Mouse (Mus musculus): Measurements from ENCODE around the gene Ccdc28a.

Ccdc28a gene

GRCm38 (mm10) chr10:18234560-18235401 is at the start of gene Ccdc28a:
TSS of gene Ccdc28a (minus strand) at chr10:18234998.
- DNase-seq (ENCODE audit: low spot score), result peak; percentile 68

GRCm38 (mm10) chr10:18283991-18284390 is 49.2 kb upstream of the Ccdc28a start:
- no peak for DNase-seq (ENCODE audit: low spot score)

- DNase-seq (ENCODE audit: low spot score), result no peak
Measured at GRCm38 (mm10) chr10:18276090-18276734, 41.4 kb upstream of the Ccdc28a start.

GRCm38 (mm10) chr10:18251345-18251744 is 16.5 kb upstream of the Ccdc28a start:
- no peak for DNase-seq (ENCODE audit: low spot score)

GRCm38 (mm10) chr10:18243614-18244013 is 8.8 kb upstream of the Ccdc28a start:
- DNase-seq (ENCODE audit: low spot score), result no peak

- DNase-seq (ENCODE audit: low spot score), result no peak
Measured at GRCm38 (mm10) chr10:18237191-18237590, 2.4 kb upstream of the Ccdc28a start.

GRCm38 (mm10) chr10:18236328-18236927 is 1.6 kb upstream of the Ccdc28a start:
- DNase-seq (ENCODE audit: low spot score), result no peak

- no peak for DNase-seq (ENCODE audit: low spot score)
Measured at GRCm38 (mm10) chr10:18235402-18235747, 577 bp upstream of the Ccdc28a start.

- no peak for DNase-seq (ENCODE audit: low spot score)
Measured at GRCm38 (mm10) chr10:18233891-18234290, 907 bp downstream of the Ccdc28a start.

GRCm38 (mm10) chr10:18224386-18224785 is 10.4 kb downstream of the Ccdc28a start:
- no peak for DNase-seq (ENCODE audit: low spot score)

GRCm38 (mm10) chr10:18219351-18219750 is 15.4 kb downstream of the Ccdc28a start:
- no peak for DNase-seq (ENCODE audit: low spot score)

- no peak for DNase-seq (ENCODE audit: low spot score)
Measured at GRCm38 (mm10) chr10:18214124-18214523, 20.7 kb downstream of the Ccdc28a start.

- DNase-seq (ENCODE audit: low spot score), result no peak
Measured at GRCm38 (mm10) chr10:18213373-18213772, 21.4 kb downstream of the Ccdc28a start.

GRCm38 (mm10) chr10:18210726-18211125 is 24.1 kb downstream of the Ccdc28a start, which contains the start of gene Ect2l:
TSS of gene Ect2l (minus strand) at chr10:18210890.
- DNase-seq (ENCODE audit: low spot score), result no peak

GRCm38 (mm10) chr10:18210119-18210518 is 24.7 kb downstream of the Ccdc28a start:
- DNase-seq (ENCODE audit: low spot score), result no peak

- DNase-seq (ENCODE audit: low spot score), result no peak
Measured at GRCm38 (mm10) chr10:18204067-18204466, 30.7 kb downstream of the Ccdc28a start.

- DNase-seq (ENCODE audit: low spot score), result no peak
Measured at GRCm38 (mm10) chr10:18202401-18202800, 32.4 kb downstream of the Ccdc28a start.

GRCm38 (mm10) chr10:18200656-18201055 is 34.1 kb downstream of the Ccdc28a start:
- no peak for DNase-seq (ENCODE audit: low spot score)

GRCm38 (mm10) chr10:18199919-18200318 is 34.9 kb downstream of the Ccdc28a start:
- DNase-seq (ENCODE audit: low spot score), result no peak

GRCm38 (mm10) chr10:18198286-18199015 is 36.3 kb downstream of the Ccdc28a start:
- DNase-seq (ENCODE audit: low spot score), result no peak

GRCm38 (mm10) chr10:18197206-18197979 is 37.4 kb downstream of the Ccdc28a start:
- DNase-seq (ENCODE audit: low spot score), result no peak

All from urinary bladder, postnatal 10 days (tissue).